Mouse (Mus musculus) CD8-positive naive resting alpha-beta T cell, adult 2 months (primary cell): ENCODE results near the gene Rpl14.

Experiments used
- DNase-seq, 2 experiments: peaks; one replicate each; pipeline ENCODE4 v3.0.0; 2022; ENCODE audit warnings: low read depth in 2 of 2, low spot score in 2 of 2

Gene Rpl14

GRCm38 (mm10) chr9:120603512-120603908, 32.3 kb downstream of the Rpl14 start:
- DNase-seq: no peak

- no peak for DNase-seq
Observed at GRCm38 (mm10) chr9:120603956-120604355, 32.7 kb downstream of the Rpl14 start.

GRCm38 (mm10) chr9:120611055-120611454, 39.8 kb downstream of the Rpl14 start:
- DNase-seq: no peak

GRCm38 (mm10) chr9:120614059-120614458, 42.8 kb downstream of the Rpl14 start:
- no peak for DNase-seq

- DNase-seq: no peak
Observed at GRCm38 (mm10) chr9:120618101-120618500, 46.9 kb downstream of the Rpl14 start.

GRCm38 (mm10) chr9:120619347-120619708, 48.1 kb downstream of the Rpl14 start:
- DNase-seq: no peak

GRCm38 (mm10) chr9:120619709-120620408, 48.6 kb downstream of the Rpl14 start:
- DNase-seq: no peak

GRCm38 (mm10) chr9:120620409-120620745, 49.1 kb downstream of the Rpl14 start:
- DNase-seq: no peak
